Mouse (Mus musculus): ENCODE measurements around the gene Abcf1. TPM values are rescaled to one million over a fixed set of nuclear protein-coding genes. Genes with fewer than 3 reads are reported as not detected.

Abcf1 gene
- polyA plus RNA-seq, 1 experiment from 2014 or later, result 67.6 TPM

- H3K4me1 ChIP-seq, result peaks cover 46% of the 10 kb centered on the region
- peak overlapping the region; percentile 96 for H3K9ac ChIP-seq
- peak overlapping the region; percentile 96 for H3K27ac ChIP-seq (replicated peaks)
- H3K36me3 ChIP-seq, result peaks cover 42% of the 10 kb centered on the region
- H3K4me3 ChIP-seq, result peak overlapping the region; percentile 86
- no peaks in the 10 kb centered on the region for H3K9me3 ChIP-seq
- no peaks in the 10 kb centered on the region for H3K27me3 ChIP-seq (replicated peaks)
- no peak for ATAC-seq (ENCODE audit: extremely low read depth, insufficient number of reproducible peaks, low FRiP score, low TSS enrichment)
- WGBS, result 0% methylated on average over 11 of the region's 11 CpGs
- peak overlapping the region; percentile 98 for H3K4me2 ChIP-seq
Observed at GRCm38 (mm10) chr17:35918276-35919059, 51.1 kb downstream of the Abcf1 start.

GRCm38 (mm10) chr17:35917463-35918251 lies 51.9 kb downstream of the Abcf1 start:
- Histone ChIP-seq H3K9ac (peak overlapping the region; percentile 96), H3K27ac (replicated peaks) (peak overlapping the region; percentile 96), H3K9me3 (no peaks in the 10 kb centered on the region), H3K4me3 (peak overlapping the region; percentile 86), H3K4me2 (peak overlapping the region; percentile 98), H3K27me3 (replicated peaks) (no peaks in the 10 kb centered on the region), H3K4me1 (peaks cover 44% of the 10 kb centered on the region), H3K36me3 (peaks cover 42% of the 10 kb centered on the region)
- under 1% methylated on average over 13 of the region's 13 CpGs for WGBS
- ATAC-seq (ENCODE audit: extremely low read depth, insufficient number of reproducible peaks, low FRiP score, low TSS enrichment), result no peak

GRCm38 (mm10) chr17:35917143-35917462 lies 52.5 kb downstream of the Abcf1 start:
- H3K36me3 ChIP-seq, result peaks cover 47% of the 10 kb centered on the region
- peak overlapping the region; percentile 86 for H3K4me3 ChIP-seq
- WGBS, result 0% methylated on average over 8 of the region's 8 CpGs
- peaks cover 39% of the 10 kb centered on the region for H3K4me1 ChIP-seq
- H3K9ac ChIP-seq, result peak overlapping the region; percentile 96
- H3K27ac ChIP-seq (replicated peaks), result peak overlapping the region; percentile 96
- ATAC-seq (ENCODE audit: extremely low read depth, insufficient number of reproducible peaks, low FRiP score, low TSS enrichment), result no peak
- peak overlapping the region; percentile 98 for H3K4me2 ChIP-seq
- no peaks in the 10 kb centered on the region for H3K27me3 ChIP-seq (replicated peaks)
- no peaks in the 10 kb centered on the region for H3K9me3 ChIP-seq

- WGBS, result under 1% methylated on average over 83 of the region's 83 CpGs
- Histone ChIP-seq H3K27ac (replicated peaks) (peak within 1 kb of the TSS; percentile 96), H3K4me3 (peak within 1 kb of the TSS; percentile 86), H3K27me3 (replicated peaks) (no peaks in the 10 kb centered on the region), H3K4me1 (peaks cover 33% of the 10 kb centered on the region), H3K9me3 (no peaks in the 10 kb centered on the region), H3K36me3 (peaks cover 52% of the 10 kb centered on the region), H3K4me2 (peak within 1 kb of the TSS; percentile 98), H3K9ac (peak within 1 kb of the TSS; percentile 96)
- ATAC-seq (ENCODE audit: extremely low read depth, insufficient number of reproducible peaks, low FRiP score, low TSS enrichment), result peak; percentile 87
Observed at GRCm38 (mm10) chr17:35916297-35917142, 53.0 kb downstream of the Abcf1 start, which contains the start of the genes Mrps18b and Ppp1r10. Gene Mrps18b, minus strand, starts transcription at chr17:35916389. Gene Ppp1r10, plus strand, starts transcription at chr17:35916434.

GRCm38 (mm10) chr17:35915538-35916296 lies 53.8 kb downstream of the Abcf1 start:
- peak overlapping the region; percentile 90 for H3K4me2 ChIP-seq
- H3K9ac ChIP-seq, result peak overlapping the region; percentile 89
- peaks cover 60% of the 10 kb centered on the region for H3K36me3 ChIP-seq
- 1% methylated on average over 28 of the region's 28 CpGs for WGBS
- H3K4me3 ChIP-seq, result peak overlapping the region; percentile 86
- H3K27me3 ChIP-seq (replicated peaks), result no peaks in the 10 kb centered on the region
- no peaks in the 10 kb centered on the region for H3K9me3 ChIP-seq
- H3K4me1 ChIP-seq, result peaks cover 26% of the 10 kb centered on the region
- ATAC-seq (ENCODE audit: extremely low read depth, insufficient number of reproducible peaks, low FRiP score, low TSS enrichment), result no peak
- peak overlapping the region; percentile 96 for H3K27ac ChIP-seq (replicated peaks)

GRCm38 (mm10) chr17:35914975-35915374 lies 54.6 kb downstream of the Abcf1 start:
- Histone ChIP-seq H3K27me3 (replicated peaks) (no peaks in the 10 kb centered on the region), H3K4me2 (peak overlapping the region; percentile 90), H3K9ac (peak overlapping the region; percentile 89), H3K36me3 (peaks cover 56% of the 10 kb centered on the region), H3K4me1 (peaks cover 21% of the 10 kb centered on the region), H3K9me3 (no peaks in the 10 kb centered on the region), H3K27ac (replicated peaks) (no peak overlapping the region), H3K4me3 (peak overlapping the region; percentile 86)
- 68% methylated on average over 6 of the region's 6 CpGs for WGBS
- no peak for ATAC-seq (ENCODE audit: extremely low read depth, insufficient number of reproducible peaks, low FRiP score, low TSS enrichment)

- H3K4me3 ChIP-seq, result peak within 1 kb of the TSS; percentile 71
- H3K27me3 ChIP-seq (replicated peaks), result no peaks in the 10 kb centered on the region
- 2% methylated on average over 25 of the region's 25 CpGs for WGBS
- peaks cover 23% of the 10 kb centered on the region for H3K4me1 ChIP-seq
- peak within 1 kb of the TSS; percentile 84 for H3K9ac ChIP-seq
- no peaks in the 10 kb centered on the region for H3K9me3 ChIP-seq
- peak; percentile 82 for ATAC-seq (ENCODE audit: extremely low read depth, insufficient number of reproducible peaks, low FRiP score, low TSS enrichment)
- H3K4me2 ChIP-seq, result peak within 1 kb of the TSS; percentile 85
- H3K36me3 ChIP-seq, result peaks cover 82% of the 10 kb centered on the region
- H3K27ac ChIP-seq (replicated peaks), result peak within 1 kb of the TSS; percentile 64
Observed at GRCm38 (mm10) chr17:35909919-35910369, 59.6 kb downstream of the Abcf1 start, which contains the start of gene Atat1. Gene Atat1, minus strand, starts transcription at chr17:35910075.

GRCm38 (mm10) chr17:35909186-35909918 lies 60.2 kb downstream of the Abcf1 start:
- ATAC-seq (ENCODE audit: extremely low read depth, insufficient number of reproducible peaks, low FRiP score, low TSS enrichment), result peak; percentile 20; the same call in 1 of the 2 replicates
- Histone ChIP-seq H3K9ac (peak overlapping the region; percentile 84), H3K4me2 (peak overlapping the region; percentile 85), H3K27ac (replicated peaks) (peak overlapping the region; percentile 64), H3K27me3 (replicated peaks) (no peaks in the 10 kb centered on the region), H3K4me1 (peaks cover 23% of the 10 kb centered on the region), H3K9me3 (no peaks in the 10 kb centered on the region), H3K4me3 (peak overlapping the region; percentile 71), H3K36me3 (peaks cover 83% of the 10 kb centered on the region)
- 20% methylated on average over 20 of the region's 20 CpGs for WGBS

- no peak overlapping the region for H3K27ac ChIP-seq (replicated peaks)
- peaks cover 83% of the 10 kb centered on the region for H3K36me3 ChIP-seq
- no peaks in the 10 kb centered on the region for H3K27me3 ChIP-seq (replicated peaks)
- no peak for ATAC-seq (ENCODE audit: extremely low read depth, insufficient number of reproducible peaks, low FRiP score, low TSS enrichment)
- peaks cover 37% of the 10 kb centered on the region for H3K4me1 ChIP-seq
- WGBS, result 88% methylated on average over 2 of the region's 2 CpGs
- no peaks in the 10 kb centered on the region for H3K9me3 ChIP-seq
- H3K4me2 ChIP-seq, result no peak overlapping the region
- no peak overlapping the region for H3K4me3 ChIP-seq
- H3K9ac ChIP-seq, result no peak overlapping the region
Observed at GRCm38 (mm10) chr17:35907609-35908008, 62.0 kb downstream of the Abcf1 start.
